Mouse (Mus musculus): ENCODE results near the gene Tnnc2.

GRCm38 (mm10) chr2:164823181-164823585 is 43.4 kb upstream of the Tnnc2 start:
- no peak for TF ChIP-seq POLR2A (IDR thresholded peaks at IDR 0.05; ENCODE audit: low read depth, low read length)
- no peak for TF ChIP-seq CTCF (conservative IDR thresholded peaks at IDR 0.05; ENCODE audit: insufficient read depth, insufficient read length, low read depth, low read length)

Data from kidney, adult 2 months (tissue).